Mouse (Mus musculus) stomach, postnatal 0 days (tissue): Measurements from ENCODE around the gene 1700029H14Rik.

Experiments used
- CTCF ChIP-seq: IDR thresholded peaks from 2 replicates; pipeline ENCODE4 v1.5.1; 2016; ENCODE audit warnings: antibody characterized with exemption, low read depth, mild to moderate bottlenecking, moderate library complexity
- EP300 ChIP-seq: optimal IDR thresholded peaks from 2 replicates; pipeline ENCODE3; 2016; ENCODE audit warnings: antibody characterized with exemption

GRCm38 (mm10) chr8:13530401-13530800 is 31.9 kb downstream of the 1700029H14Rik start:
- no peak for TF ChIP-seq CTCF
- TF ChIP-seq EP300: no peak
